Mouse (Mus musculus): ENCODE measurements around the gene Ptk7.

Gene Ptk7

DNA sequence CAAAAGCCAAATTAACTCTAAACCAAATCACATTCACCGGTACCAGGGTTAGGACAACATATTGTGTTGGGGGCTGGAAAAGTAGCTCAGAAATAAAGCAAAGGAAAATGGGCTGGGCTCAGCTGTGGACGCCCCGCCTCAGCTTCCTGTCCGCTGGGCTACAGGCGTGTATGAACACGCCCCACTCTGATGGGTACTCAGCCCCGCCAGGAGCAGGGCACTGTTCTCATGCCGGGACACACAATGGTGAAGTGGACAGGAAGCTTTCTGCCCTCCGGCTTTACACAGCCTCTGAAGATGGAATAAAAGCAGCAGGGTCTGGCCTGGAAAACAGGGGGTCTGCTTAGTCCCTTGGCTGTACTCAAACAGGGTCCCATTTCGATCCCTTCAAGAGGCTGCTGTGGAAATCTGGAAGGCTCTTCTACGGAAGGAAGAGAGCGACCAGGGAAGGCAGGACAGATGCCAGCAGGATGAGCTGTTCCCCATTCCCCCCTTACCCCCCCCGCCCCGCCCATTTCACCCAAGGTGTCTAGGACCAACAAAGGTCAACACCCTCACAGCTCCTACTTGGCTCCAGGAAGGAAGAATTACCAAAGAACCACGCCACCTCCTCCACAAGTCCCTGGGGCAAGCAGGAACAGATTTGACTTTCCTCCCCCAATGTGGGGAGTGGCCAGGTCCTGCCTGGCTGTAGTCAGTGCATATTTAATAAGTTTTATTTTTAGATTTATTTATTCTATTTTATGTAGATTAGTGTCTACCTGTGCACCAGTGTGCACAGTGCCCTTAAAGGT is 19.4 kb downstream of the Ptk7 start:
- no peak for DNase-seq (ENCODE audit: low read depth, low spot score)

GRCm38 (mm10) chr17:46605987-46606386 is 23.3 kb downstream of the Ptk7 start:
- DNase-seq (ENCODE audit: low read depth, low spot score) = no peak

DNA sequence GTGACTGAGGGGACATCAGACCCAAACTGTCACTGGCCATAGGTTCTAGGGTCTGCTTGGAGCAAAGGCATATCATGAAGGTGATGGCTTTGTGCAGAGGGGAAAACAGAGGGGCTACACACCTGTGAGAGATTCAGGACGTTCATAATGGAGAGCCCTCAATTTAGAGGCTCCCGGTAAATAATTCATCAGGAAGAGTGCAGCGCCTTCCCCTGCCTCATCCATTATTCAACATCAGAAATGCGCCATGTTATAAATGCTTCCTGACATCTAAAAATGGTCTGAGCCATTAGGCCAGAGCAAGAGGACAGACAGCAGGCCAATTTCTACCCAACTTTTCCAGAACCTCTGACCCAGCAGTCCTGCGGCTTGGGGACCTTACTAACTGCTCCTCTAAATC is 24.2 kb downstream of the Ptk7 start:
- DNase-seq (ENCODE audit: low read depth, low spot score) = no peak

GRCm38 (mm10) chr17:46603229-46603628 is 26.1 kb downstream of the Ptk7 start:
- DNase-seq (ENCODE audit: low read depth, low spot score) = no peak

DNA sequence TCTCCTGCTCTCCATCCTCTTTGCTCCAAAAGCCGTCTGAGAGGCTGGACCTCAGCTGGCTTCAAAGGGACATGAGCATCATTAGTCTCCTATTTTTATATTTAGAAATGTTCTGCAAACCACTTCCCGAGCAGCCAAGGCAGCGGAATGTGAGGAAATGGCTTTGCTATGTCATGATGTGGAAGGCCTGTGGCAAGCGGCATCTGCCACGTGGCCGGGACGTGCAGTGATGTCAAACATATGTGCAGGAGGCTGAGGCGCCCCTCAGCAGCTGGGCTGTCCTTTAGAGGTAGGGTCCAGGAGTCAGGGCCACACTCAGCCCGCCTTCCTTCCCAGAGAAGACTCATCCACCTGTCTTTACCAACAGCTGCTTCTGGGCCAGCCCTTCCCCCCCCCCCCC is 27.1 kb downstream of the Ptk7 start:
- DNase-seq (ENCODE audit: low read depth, low spot score) = no peak

GRCm38 (mm10) chr17:46600569-46600968 is 28.7 kb downstream of the Ptk7 start:
- DNase-seq (ENCODE audit: low read depth, low spot score) = no peak

DNA sequence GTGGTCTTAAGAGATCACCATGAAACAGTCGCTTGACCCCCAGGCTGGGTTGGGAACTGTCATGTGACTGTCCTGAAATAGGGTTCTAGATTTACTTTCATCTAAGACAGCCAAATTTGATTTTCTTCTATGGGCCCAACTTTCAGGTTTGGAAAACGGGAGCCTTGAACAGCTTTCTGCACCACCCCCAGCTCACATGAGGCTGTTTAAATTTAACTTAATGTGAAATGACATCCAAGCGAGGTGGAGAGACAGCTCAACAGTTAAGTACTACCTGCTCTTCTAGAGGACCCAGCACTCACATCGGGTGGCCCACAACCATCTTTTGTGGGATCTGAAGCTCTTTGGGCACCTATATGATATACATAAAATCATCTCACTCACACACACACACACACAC is 30.3 kb downstream of the Ptk7 start:
- no peak for DNase-seq (ENCODE audit: low read depth, low spot score)

GRCm38 (mm10) chr17:46597956-46598355 is 31.3 kb downstream of the Ptk7 start:
- no peak for DNase-seq (ENCODE audit: low read depth, low spot score)

DNA sequence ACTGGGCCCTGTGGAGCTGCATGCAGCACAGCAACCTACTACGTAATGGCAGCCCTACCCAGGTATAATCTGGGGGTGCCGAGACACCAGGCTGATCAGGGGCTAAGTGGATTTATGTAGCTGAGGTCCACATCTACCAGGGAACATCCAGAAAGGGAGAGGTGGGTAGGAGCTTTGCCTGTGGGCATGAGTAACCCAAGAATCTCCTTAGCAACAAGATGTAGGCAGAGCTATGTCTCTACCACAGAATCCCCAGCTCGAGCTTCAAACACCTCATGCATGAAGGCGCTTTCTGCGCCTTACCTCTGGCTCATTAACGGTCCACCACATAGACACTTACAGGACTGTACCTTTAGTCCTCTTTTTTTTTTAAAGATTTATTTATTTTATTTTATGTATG is 34.0 kb downstream of the Ptk7 start:
- no peak for DNase-seq (ENCODE audit: low read depth, low spot score)

GRCm38 (mm10) chr17:46594606-46595005 is 34.7 kb downstream of the Ptk7 start:
- DNase-seq (ENCODE audit: low read depth, low spot score) = no peak

DNA sequence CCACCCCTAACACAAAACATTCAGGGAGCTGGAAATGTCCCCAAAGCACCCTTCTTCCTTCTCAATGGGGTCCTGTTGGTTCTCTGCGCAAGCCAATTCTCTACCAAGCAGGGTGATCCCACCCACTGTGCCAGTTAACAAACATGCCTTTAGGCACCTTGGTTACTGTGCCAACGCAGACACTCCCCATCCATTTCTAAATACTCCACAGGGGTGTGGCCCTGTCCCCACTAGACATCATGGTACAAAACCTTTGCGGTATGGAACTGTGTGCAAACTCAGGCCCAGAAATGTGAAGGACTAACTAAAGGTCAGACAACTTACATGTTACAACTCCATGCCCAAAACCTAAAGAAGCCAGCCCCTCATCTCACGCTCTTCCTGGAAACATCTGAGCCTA is 36.2 kb downstream of the Ptk7 start:
- DNase-seq (ENCODE audit: low read depth, low spot score) = no peak

- no peak for DNase-seq (ENCODE audit: low read depth, low spot score)
Measured at GRCm38 (mm10) chr17:46591406-46591805, 37.9 kb downstream of the Ptk7 start.

GRCm38 (mm10) chr17:46590439-46590838 is 38.9 kb downstream of the Ptk7 start:
- DNase-seq (ENCODE audit: low read depth, low spot score) = no peak

- DNase-seq (ENCODE audit: low read depth, low spot score) = no peak
Measured at GRCm38 (mm10) chr17:46589635-46590314, 39.5 kb downstream of the Ptk7 start.

- no peak for DNase-seq (ENCODE audit: low read depth, low spot score)
Measured at GRCm38 (mm10) chr17:46588913-46589312, 40.4 kb downstream of the Ptk7 start.

DNA sequence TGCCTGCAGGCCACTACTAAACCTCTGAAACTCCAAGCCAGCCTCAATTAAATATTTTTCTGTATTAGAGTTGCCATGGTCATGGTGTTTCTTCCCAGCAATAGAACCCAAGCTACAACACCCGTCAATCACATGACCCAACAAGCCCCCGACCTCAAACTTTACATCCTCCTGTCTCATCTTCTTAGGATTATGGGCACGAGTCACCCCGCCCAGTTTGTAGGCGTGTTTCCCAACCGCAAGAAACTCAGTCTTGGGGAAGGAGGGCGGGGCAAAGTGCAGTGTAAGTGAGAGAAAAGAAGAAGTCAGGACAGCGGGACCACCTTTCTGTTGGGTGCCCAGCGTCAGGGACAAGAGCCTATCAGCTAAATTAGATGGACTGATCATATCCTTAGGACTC is 41.1 kb downstream of the Ptk7 start:
- DNase-seq (ENCODE audit: low read depth, low spot score) = no peak

GRCm38 (mm10) chr17:46586327-46586726 is 43.0 kb downstream of the Ptk7 start:
- DNase-seq (ENCODE audit: low read depth, low spot score) = no peak

GRCm38 (mm10) chr17:46578650-46579049 is 50.7 kb downstream of the Ptk7 start:
- no peak for DNase-seq (ENCODE audit: low read depth, low spot score)

GRCm38 (mm10) chr17:46576070-46576469 is 53.2 kb downstream of the Ptk7 start:
- DNase-seq (ENCODE audit: low read depth, low spot score) = no peak

DNA sequence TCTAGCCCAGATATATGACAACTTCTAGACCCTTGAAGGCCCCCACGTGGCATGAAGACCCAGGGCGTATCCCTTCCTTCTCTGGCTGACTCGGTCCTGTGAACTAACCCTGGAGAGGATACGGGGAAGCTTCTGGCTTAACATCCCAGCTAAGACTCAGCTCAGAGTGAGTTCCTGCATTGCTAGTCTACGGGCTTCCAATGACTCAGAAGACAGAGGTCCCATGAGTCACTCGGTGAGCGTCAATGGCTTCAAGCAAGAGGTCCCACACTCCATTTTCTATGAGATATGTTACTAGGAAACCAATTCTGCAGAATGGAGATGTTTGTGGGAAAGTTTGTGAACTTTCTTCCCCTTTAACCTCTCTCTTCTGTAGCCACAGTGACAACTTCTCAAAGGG is 54.8 kb downstream of the Ptk7 start:
- no peak for DNase-seq (ENCODE audit: low read depth, low spot score)

GRCm38 (mm10) chr17:46571005-46571404 is 58.3 kb downstream of the Ptk7 start:
- DNase-seq (ENCODE audit: low read depth, low spot score) = no peak

DNA sequence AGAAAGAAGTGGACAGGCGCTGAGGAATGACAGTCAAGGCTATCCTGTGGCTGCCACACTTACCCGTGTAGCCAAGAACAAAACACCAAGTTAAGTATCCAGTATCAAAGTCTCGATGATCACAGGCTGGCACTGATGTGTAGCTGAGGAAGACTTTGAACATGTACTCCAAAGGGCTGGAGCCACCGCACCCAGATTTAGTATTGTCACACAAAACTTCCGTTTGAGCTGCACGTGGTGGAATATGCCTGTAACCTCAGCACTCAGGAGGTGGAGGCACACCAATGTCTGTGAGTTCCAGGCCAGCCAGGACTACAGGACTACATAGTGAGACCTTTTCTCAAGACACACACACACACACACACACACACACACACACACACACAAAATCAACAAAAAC is 70.2 kb downstream of the Ptk7 start:
- DNase-seq (ENCODE audit: low read depth, low spot score) = no peak

GRCm38 (mm10) chr17:46558151-46558550 is 71.2 kb downstream of the Ptk7 start:
- no peak for DNase-seq (ENCODE audit: low read depth, low spot score)

Data from embryo, embryonic 11.5 days (tissue).